Mouse (Mus musculus) heart, postnatal 0 days (tissue): ENCODE measurements around the gene Mb.

ENCODE experiments used
- CTCF ChIP-seq: IDR thresholded peaks from 2 replicates; pipeline ENCODE4 v1.5.1; 2016; ENCODE audit warnings: antibody characterized with exemption, control low read depth, low read depth
- EP300 ChIP-seq: IDR thresholded peaks from 2 replicates; pipeline ENCODE4 v1.6.1; 2016; ENCODE audit warnings: antibody characterized with exemption, low read depth

- TF ChIP-seq EP300 (no peak), CTCF (no peak)
These were observed 63.3 kb downstream of the Mb start for GRCm38 (mm10) chr15:76987137-76987536.
